In the genomic region with DNA sequence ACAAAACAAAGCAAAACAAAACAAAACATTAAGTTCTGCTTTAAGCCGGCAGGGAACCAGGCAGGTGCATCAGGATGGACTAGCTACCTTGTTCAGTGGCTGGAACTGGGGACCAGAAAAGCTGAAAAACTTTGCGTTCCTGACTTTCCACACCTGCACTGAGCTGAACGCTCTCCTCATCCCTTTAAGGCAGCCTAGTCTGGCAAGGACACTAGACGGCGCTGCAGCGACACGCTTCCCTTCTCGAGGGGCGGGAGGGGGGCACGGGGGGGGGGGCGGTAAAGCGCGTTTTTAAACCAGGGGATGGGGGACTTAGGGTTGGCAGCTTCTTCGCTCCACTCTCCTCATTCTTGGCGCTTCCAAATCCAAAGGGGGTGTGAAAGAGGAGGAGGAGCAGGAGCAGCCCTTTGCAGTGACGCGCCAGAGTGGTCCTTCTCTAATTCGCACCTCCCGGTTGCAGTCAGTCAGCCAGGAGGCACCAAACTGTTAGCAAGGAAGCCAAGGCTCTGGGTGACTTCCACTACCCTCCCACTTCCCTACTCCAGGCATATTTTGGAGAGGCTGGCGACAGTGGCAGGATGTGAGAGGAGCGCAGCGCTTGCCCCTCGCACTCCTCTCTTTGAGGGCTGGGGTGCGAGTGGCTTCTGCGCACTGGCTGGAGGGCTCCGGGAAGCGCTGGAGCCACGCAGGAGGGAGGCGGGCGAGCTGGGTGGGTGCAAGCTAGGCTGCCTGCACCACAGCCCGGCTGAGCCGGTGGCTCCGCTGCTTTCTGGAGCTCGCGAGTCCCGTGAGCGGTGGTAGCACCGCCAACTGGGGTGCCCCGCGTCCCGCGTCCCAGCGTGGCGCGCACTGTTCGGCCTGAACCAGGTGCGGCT, we compare ENCODE assay signal across 8 mouse cellular contexts. TPM values are rescaled to one million over a fixed set of nuclear protein-coding genes. Genes with fewer than 3 reads are reported as not detected.
DNase-seq lines count a peak whose midpoint lies in the region; ATAC-seq and TF ChIP-seq lines count a peak whose summit lies in the region.

TSS of gene Il1rapl2 (plus strand) at position 288 of the 875 bp plus-strand sequence.

- no peaks in the 10 kb centered on the region for H3K9me3 ChIP-seq in lung, postnatal 0 days (ENCODE audit: low read length)
- H3K9me3 ChIP-seq in heart, postnatal 0 days (replicated peaks; ENCODE audit: control insufficient read depth, low read length) = no peaks in the 10 kb centered on the region
- H3K9me3 ChIP-seq in midbrain, embryonic 12.5 days = no peaks in the 10 kb centered on the region

- H3K4me3 ChIP-seq in lung, postnatal 0 days (ENCODE audit: low read depth, low read length) = no peak within 1 kb of the TSS; the same call in 1 of the 2 replicates
- no peak within 1 kb of the TSS for H3K4me3 ChIP-seq in lung, adult 2 months (replicated peaks; ENCODE audit: extremely low read depth, low read depth, low read length)
- H3K4me3 ChIP-seq in heart, postnatal 0 days (ENCODE audit: low read depth, low read length) = peak within 1 kb of the TSS; percentile 40
- peak within 1 kb of the TSS; percentile 42 for H3K4me3 ChIP-seq in midbrain, embryonic 12.5 days

- no peak for TF ChIP-seq POLR2A in lung, adult 2 months (IDR thresholded peaks at IDR 0.05; ENCODE audit: borderline replicate concordance, extremely low read depth, low read depth, low read length)

- 0 out of 2 replicates have a peak within 1 kb of the TSS, but pooled peaks have one; percentile 32 for H3K4me2 ChIP-seq in lung, postnatal 0 days (replicated peaks; ENCODE audit: low read depth, low read length)
- H3K4me2 ChIP-seq in heart, postnatal 0 days (ENCODE audit: low read depth, low read length) = peak within 1 kb of the TSS; percentile 70
- H3K4me2 ChIP-seq in midbrain, embryonic 12.5 days (replicated peaks) = peak within 1 kb of the TSS; percentile 68

- intact Hi-C loops in gastrocnemius, postnatal 14 days (cut with DNase I; ENCODE audit: low total_unique reads) = no loop called here

- H3K4me1 ChIP-seq in lung, postnatal 0 days (ENCODE audit: insufficient read depth, low read depth, low read length) = no peaks in the 10 kb centered on the region
- no peaks in the 10 kb centered on the region for H3K4me1 ChIP-seq in lung, adult 2 months (ENCODE audit: control insufficient read depth, insufficient read depth, low read length)
- H3K4me1 ChIP-seq in heart, postnatal 0 days (ENCODE audit: control insufficient read depth, insufficient read depth) = no peaks in the 10 kb centered on the region
- H3K4me1 ChIP-seq in midbrain, embryonic 12.5 days = no peaks in the 10 kb centered on the region

- DNase-seq in cerebellum, postnatal 14 days = peak; percentile 27 to 54
- no peak for DNase-seq in cerebellum, adult 8-10 months
- no peak for DNase-seq in lung, postnatal 0 days (ENCODE audit: low spot score)
- DNase-seq in lung, adult 2 months = no peak
- no peak for DNase-seq in heart, postnatal 0 days (ENCODE audit: low spot score)
- DNase-seq in gastrocnemius, postnatal 14 days = no peak

- peak; percentile 29 for TF ChIP-seq CTCF in lung, postnatal 0 days (IDR thresholded peaks at IDR 0.05)
- TF ChIP-seq CTCF in lung, adult 2 months (IDR thresholded peaks at IDR 0.05; ENCODE audit: insufficient read depth, low read length) = no peak
- TF ChIP-seq CTCF in heart, postnatal 0 days (IDR thresholded peaks at IDR 0.05; ENCODE audit: low read depth) = peak; percentile 39

- no peak within 1 kb of the TSS for H3K27ac ChIP-seq in lung, postnatal 0 days (ENCODE audit: low read length)
- H3K27ac ChIP-seq in heart, postnatal 0 days (ENCODE audit: low read depth) = no peak within 1 kb of the TSS
- H3K27ac ChIP-seq in midbrain, embryonic 12.5 days (replicated peaks) = no peak within 1 kb of the TSS

- no peaks in the 10 kb centered on the region for H3K36me3 ChIP-seq in lung, postnatal 0 days (ENCODE audit: insufficient read depth, low read length)
- H3K36me3 ChIP-seq in heart, postnatal 0 days (replicated peaks; ENCODE audit: control insufficient read depth, insufficient read depth, low read length) = no peaks in the 10 kb centered on the region
- no peaks in the 10 kb centered on the region for H3K36me3 ChIP-seq in midbrain, embryonic 12.5 days

- no peak for ATAC-seq in lung, postnatal 0 days
- peak; percentile 55; the same call in 1 of the 2 replicates for ATAC-seq in heart, postnatal 0 days (ENCODE audit: insufficient read depth, low read depth)
- peak; percentile 81 for ATAC-seq in midbrain, embryonic 12.5 days (ENCODE audit: low FRiP score, low read depth)
- no peak for ATAC-seq in inflammation-experienced regulatory T-cells, adult 6 months

- H3K27me3 ChIP-seq in lung, postnatal 0 days (replicated peaks; ENCODE audit: insufficient read depth, low read length) = no peaks in the 10 kb centered on the region
- H3K27me3 ChIP-seq in heart, postnatal 0 days (ENCODE audit: control insufficient read depth, insufficient read depth, low read length) = peaks cover 15% of the 10 kb centered on the region
- H3K27me3 ChIP-seq in midbrain, embryonic 12.5 days = peaks cover 49% of the 10 kb centered on the region

- no peak for TF ChIP-seq EP300 in lung, postnatal 0 days (IDR thresholded peaks at IDR 0.05)
- TF ChIP-seq EP300 in heart, postnatal 0 days (IDR thresholded peaks at IDR 0.05; ENCODE audit: low read depth) = no peak

- no peak within 1 kb of the TSS for H3K9ac ChIP-seq in lung, postnatal 0 days (replicated peaks; ENCODE audit: low read depth)
- H3K9ac ChIP-seq in heart, postnatal 0 days (replicated peaks; ENCODE audit: low read depth, low read length) = no peak within 1 kb of the TSS
- no peak within 1 kb of the TSS for H3K9ac ChIP-seq in midbrain, embryonic 12.5 days (replicated peaks)

- 18% methylated on average over 39 of the region's 47 CpGs for WGBS in lung, postnatal 0 days
- 20% methylated on average over 47 of the region's 47 CpGs for WGBS in lung, adult 2 months
- 14% methylated on average over 47 of the region's 47 CpGs for WGBS in heart, postnatal 0 days
- 19% methylated on average over 46 of the region's 47 CpGs for WGBS in midbrain, embryonic 12.5 days

RNA-seq across cellular contexts. Expression of gene Il1rapl2, which starts in this region (rescaled TPM):
- not detected in 2 replicates for polyA plus RNA-seq in lung, postnatal 0 days (2015; fragmentation: Nextera tagmentation; extraction: Ambion mirVana)
- not detected in 2 replicates for polyA plus RNA-seq in lung, adult 2 months (2012; rRNA removed)
- not detected in 2 replicates for total RNA-seq in heart, postnatal 0 days (2014; rRNA removed; ENCODE audit: low replicate concordance)
- polyA plus RNA-seq in heart, postnatal 0 days (2015; fragmentation: Nextera tagmentation; extraction: Ambion mirVana) = 0.07 TPM in 1 of 2 replicates, not detected in the other
- 0.46 and 0.50 TPM in 2 replicates for polyA plus RNA-seq in midbrain, embryonic 12.5 days (2016; fragmentation: Nextera tagmentation; extraction: Ambion mirVana)
- not detected for polyA plus RNA-seq in inflammation-experienced regulatory T-cells, adult 6 months (2017; shearing (Covaris generic))
- not detected for total RNA-seq in gastrocnemius, postnatal 14 days (2021)

Comparison
In these comparisons a context has a peak if more than half of its experiments do, and no peak if none do; other contexts are left out.
1. DNase-seq: peak in cerebellum, postnatal 14 days (2 of 2); none in cerebellum, adult 8-10 months (single experiment), lung, postnatal 0 days (single experiment), lung, adult 2 months (single experiment), heart, postnatal 0 days (single experiment) and gastrocnemius, postnatal 14 days (single experiment).
2. Peak in ATAC-seq, H3K4me3 ChIP-seq and H3K4me2 ChIP-seq in heart, postnatal 0 days; RNA of the gene not detected or under 1 TPM.
3. Peak in ATAC-seq, H3K4me3 ChIP-seq and H3K4me2 ChIP-seq in midbrain, embryonic 12.5 days; RNA of the gene not detected or under 1 TPM.
4. Peak in every context shown above with its lines, with median percentiles within 50 percentile points of each other: H3K4me2 ChIP-seq.